Mouse (Mus musculus) E14TG2a.4 (cell line): ENCODE data around the gene Hao1.
A peak's percentile ranks its signal among the peaks of the same experiment; 100 is the strongest.

ENCODE experiments used
- H3K27me3 ChIP-seq: 2 replicates; pipeline ENCODE4 v1.6.1; 2014; ENCODE audit warnings: low read length, control low read depth; ENCODE audit not compliant: insufficient read depth
- H3K36me3 ChIP-seq: 2 replicates; pipeline ENCODE4 v1.6.1; 2014; ENCODE audit warnings: low read length, control low read depth; ENCODE audit not compliant: insufficient read depth
- H3K4me1 ChIP-seq: replicated peaks from 2 replicates; pipeline ENCODE4 v1.6.1; 2014; ENCODE audit warnings: low read depth, low read length, control low read depth
- H3K4me3 ChIP-seq: replicated peaks from 2 replicates; pipeline ENCODE4 v1.5.1; 2014; ENCODE audit warnings: mild to moderate bottlenecking, low read length
- H3K9me3 ChIP-seq: 2 replicates; pipeline ENCODE4 v1.6.1; 2014; ENCODE audit warnings: low read length, control low read depth
- CTCF ChIP-seq: conservative IDR thresholded peaks from 2 replicates; pipeline ENCODE4 v1.5.1; 2014; ENCODE audit warnings: low read length
- NANOG ChIP-seq: IDR thresholded peaks from 2 replicates; pipeline ENCODE4 v1.6.1; 2014; ENCODE audit warnings: borderline replicate concordance, low read length, mixed read lengths
- POU5F1 ChIP-seq: IDR thresholded peaks from 2 replicates; pipeline ENCODE4 v1.6.1; 2014; ENCODE audit warnings: low read length, borderline replicate concordance

Hao1 gene

GRCm38 (mm10) chr2:134554221-134554727, at the start of gene Hao1:
Gene Hao1 (minus strand): TSS chr2:134554368.
- Histone ChIP-seq H3K27me3 (no peaks in the 10 kb centered on the region), H3K4me3 (no peak within 1 kb of the TSS), H3K9me3 (no peaks in the 10 kb centered on the region), H3K36me3 (no peaks in the 10 kb centered on the region), H3K4me1 (no peaks in the 10 kb centered on the region)
- TF ChIP-seq NANOG (no peak), CTCF (no peak), POU5F1 (no peak)

- H3K9me3 ChIP-seq, result peaks cover 32% of the 10 kb centered on the region
- H3K4me1 ChIP-seq, result no peaks in the 10 kb centered on the region
- TF ChIP-seq CTCF, result no peak
- TF ChIP-seq NANOG, result no peak
- TF ChIP-seq POU5F1, result no peak
- H3K36me3 ChIP-seq, result no peaks in the 10 kb centered on the region
- no peaks in the 10 kb centered on the region for H3K27me3 ChIP-seq
- no peak overlapping the region for H3K4me3 ChIP-seq
Measured at GRCm38 (mm10) chr2:134591081-134591694, 37.0 kb upstream of the Hao1 start.

GRCm38 (mm10) chr2:134585243-134585642, 31.1 kb upstream of the Hao1 start:
- H3K9me3 ChIP-seq, result peaks cover 26% of the 10 kb centered on the region

GRCm38 (mm10) chr2:134559422-134559821, 5.3 kb upstream of the Hao1 start:
- H3K4me3 ChIP-seq, result no peak overlapping the region
- no peaks in the 10 kb centered on the region for H3K36me3 ChIP-seq
- no peaks in the 10 kb centered on the region for H3K4me1 ChIP-seq
- TF ChIP-seq POU5F1 (no peak), NANOG (no peak), CTCF (no peak)
- H3K9me3 ChIP-seq, result peaks cover 19% of the 10 kb centered on the region
- H3K27me3 ChIP-seq, result no peaks in the 10 kb centered on the region

More at GRCm38 (mm10) chr2:134585243-134585642, 31.1 kb upstream of the Hao1 start:
- Histone ChIP-seq H3K4me1 (no peaks in the 10 kb centered on the region), H3K27me3 (no peaks in the 10 kb centered on the region), H3K4me3 (no peak overlapping the region), H3K36me3 (no peaks in the 10 kb centered on the region)
- TF ChIP-seq POU5F1, result no peak
- TF ChIP-seq CTCF, result no peak
- no peak for TF ChIP-seq NANOG

GRCm38 (mm10) chr2:134552358-134552757, 1.8 kb downstream of the Hao1 start:
- Histone ChIP-seq H3K4me1 (no peaks in the 10 kb centered on the region), H3K9me3 (no peaks in the 10 kb centered on the region), H3K4me3 (no peak overlapping the region), H3K27me3 (no peaks in the 10 kb centered on the region), H3K36me3 (no peaks in the 10 kb centered on the region)
- TF ChIP-seq NANOG (no peak), POU5F1 (no peak), CTCF (no peak)

GRCm38 (mm10) chr2:134549770-134550169, 4.4 kb downstream of the Hao1 start:
- Histone ChIP-seq H3K27me3 (no peaks in the 10 kb centered on the region), H3K4me3 (no peak overlapping the region), H3K36me3 (no peaks in the 10 kb centered on the region), H3K9me3 (no peaks in the 10 kb centered on the region), H3K4me1 (no peaks in the 10 kb centered on the region)
- TF ChIP-seq NANOG (no peak), CTCF (peak; percentile 32)

- Histone ChIP-seq H3K4me3 (no peak overlapping the region), H3K4me1 (peaks cover 3% of the 10 kb centered on the region; the same call in 1 of the 2 replicates), H3K36me3 (no peaks in the 10 kb centered on the region), H3K9me3 (no peaks in the 10 kb centered on the region), H3K27me3 (no peaks in the 10 kb centered on the region)
- TF ChIP-seq CTCF (no peak), POU5F1 (no peak), NANOG (no peak)
Measured at GRCm38 (mm10) chr2:134545116-134545515, 9.1 kb downstream of the Hao1 start.

GRCm38 (mm10) chr2:134544321-134545065, 9.7 kb downstream of the Hao1 start:
- H3K4me3 ChIP-seq, result no peak overlapping the region
- no peaks in the 10 kb centered on the region for H3K9me3 ChIP-seq
- peaks cover 3% of the 10 kb centered on the region; the same call in 1 of the 2 replicates for H3K4me1 ChIP-seq
- no peak for TF ChIP-seq POU5F1
- no peak for TF ChIP-seq NANOG
- no peak for TF ChIP-seq CTCF
- no peaks in the 10 kb centered on the region for H3K36me3 ChIP-seq
- no peaks in the 10 kb centered on the region for H3K27me3 ChIP-seq

- Histone ChIP-seq H3K9me3 (no peaks in the 10 kb centered on the region; the same call in 1 of the 2 replicates), H3K4me1 (peaks cover 3% of the 10 kb centered on the region; the same call in 1 of the 2 replicates), H3K36me3 (no peaks in the 10 kb centered on the region), H3K27me3 (no peaks in the 10 kb centered on the region), H3K4me3 (no peak overlapping the region)
- no peak for TF ChIP-seq CTCF
- TF ChIP-seq POU5F1, result no peak
- TF ChIP-seq NANOG, result no peak
Measured at GRCm38 (mm10) chr2:134543501-134543900, 10.7 kb downstream of the Hao1 start.
